Mouse (Mus musculus) hindbrain, embryonic 11.5 days (tissue): ENCODE results near the gene Mtg1. TPM values are rescaled to one million over a fixed set of nuclear protein-coding genes. Genes with fewer than 3 reads are reported as not detected.
A peak's percentile ranks its signal among the peaks of the same experiment; 100 is the strongest.

ENCODE experiments used
- ATAC-seq: fragments of 200-750 bp; cut with Nextera tagmentation; 2 replicates; pipeline ENCODE4 v1.8.0; 2017; ENCODE audit warnings: mild to moderate bottlenecking, moderate TSS enrichment, moderate library complexity; ENCODE audit not compliant: low FRiP score
- DNase-seq: peaks from one replicate; pipeline ENCODE4 v3.0.0-alpha.2; 2015; ENCODE audit warnings: low spot score
- H3K27ac ChIP-seq: fragments of 300-500 bp; sonication (generic); 2 replicates; pipeline ENCODE4 v1.5.1; 2014; ENCODE audit warnings: mild to moderate bottlenecking, low read depth, low read length
- H3K27me3 ChIP-seq: fragments of 300-500 bp; sonication (generic); 2 replicates; pipeline ENCODE4 v1.6.1; 2014; ENCODE audit warnings: mild to moderate bottlenecking, low read length, moderate library complexity, mixed read lengths; ENCODE audit not compliant: control insufficient read depth, insufficient read depth
- H3K36me3 ChIP-seq: fragments of 300-500 bp; sonication (generic); 2 replicates; pipeline ENCODE4 v1.6.1; 2014; ENCODE audit warnings: mild to moderate bottlenecking, low read length, moderate library complexity, mixed read lengths; ENCODE audit not compliant: control insufficient read depth, insufficient read depth
- H3K4me1 ChIP-seq: fragments of 300-500 bp; sonication (generic); replicated peaks from 2 replicates; pipeline ENCODE4 v1.6.1; 2014; ENCODE audit warnings: low read length, mixed read lengths; ENCODE audit not compliant: control insufficient read depth, insufficient read depth
- H3K4me2 ChIP-seq: fragments of 300-500 bp; sonication (generic); replicated peaks from 2 replicates; pipeline ENCODE4 v1.6.1; 2014; ENCODE audit warnings: mild to moderate bottlenecking, low read depth, low read length
- H3K4me3 ChIP-seq: fragments of 300-500 bp; sonication (generic); 2 replicates; pipeline ENCODE4 v1.5.1; 2014; ENCODE audit warnings: low read depth, low read length
- H3K9ac ChIP-seq: fragments of 300-500 bp; sonication (generic); 2 replicates; pipeline ENCODE4 v1.6.1; 2014; ENCODE audit warnings: low read depth, low read length
- H3K9me3 ChIP-seq: fragments of 300-500 bp; sonication (generic); 2 replicates; pipeline ENCODE4 v1.6.1; 2016; ENCODE audit warnings: low read length; ENCODE audit not compliant: control insufficient read depth
- WGBS: fragments of 180-500 bp; shearing (Covaris S2); extraction: QIAGEN DNeasy Blood & Tissue Kit; methylation state at CpG from one replicate; pipeline ENCODE4 v1.1.7; 2014; 5-methylcytosine and 5-hydroxymethylcytosine counted together
- polyA plus RNA-seq: library from polyadenylated mRNA; unstranded; fragments of >200 nt; fragmentation: Nextera tagmentation; extraction: Ambion mirVana; gene quantifications from 2 replicates; pipeline ENCODE4 v1.2.1, GENCODE M21; 2014

Mtg1 gene
- polyA plus RNA-seq, 1 experiment from 2014 or later, result 22.0 TPM

DNA sequence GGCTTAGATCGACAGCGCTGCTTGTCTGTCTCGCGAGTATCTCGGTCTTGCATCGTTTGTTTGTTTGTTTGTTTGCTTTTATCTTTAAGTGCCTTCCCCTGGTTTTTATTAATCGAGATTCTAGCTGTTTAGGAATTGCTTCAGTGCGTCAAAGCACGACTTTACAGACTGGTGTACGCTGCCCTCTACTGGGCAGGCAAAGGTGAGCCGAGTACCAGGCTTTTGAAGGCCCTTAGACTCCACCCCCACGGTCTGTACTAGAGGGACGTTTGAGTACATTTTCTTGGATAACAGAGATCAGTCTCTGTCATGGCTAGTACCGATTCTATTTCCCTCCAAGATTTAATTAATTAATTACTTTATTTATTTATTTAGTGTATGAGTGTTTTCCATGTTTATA is 4.0 kb downstream of the Mtg1 start:
- peak; percentile 79 for DNase-seq
- 10% methylated on average over 14 of the region's 14 CpGs for WGBS

DNA sequence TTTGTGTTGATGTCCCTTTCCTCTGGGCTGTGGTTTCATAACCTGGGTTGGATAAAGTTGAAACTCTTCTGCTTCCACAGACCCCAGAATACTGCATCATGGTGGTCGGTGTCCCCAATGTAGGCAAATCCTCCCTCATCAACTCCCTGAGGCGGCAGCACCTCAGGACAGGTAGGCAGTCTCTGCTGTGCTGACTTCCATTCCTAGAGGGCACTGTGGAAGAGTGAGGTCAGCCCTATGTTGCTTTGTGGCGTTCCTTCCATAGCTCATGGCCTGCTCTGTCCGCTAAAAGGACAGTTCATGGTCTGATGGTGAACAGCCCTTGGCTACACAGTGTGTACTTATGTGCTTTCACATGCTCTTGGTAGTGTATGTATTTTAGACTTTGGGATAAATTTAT is 7.2 kb downstream of the Mtg1 start:
- no peaks in the 10 kb centered on the region for H3K9me3 ChIP-seq
- no peaks in the 10 kb centered on the region for H3K27me3 ChIP-seq
- no peak overlapping the region for H3K9ac ChIP-seq
- H3K4me1 ChIP-seq, result no peaks in the 10 kb centered on the region
- DNase-seq, result no peak
- WGBS, result 81% methylated on average over 4 of the region's 4 CpGs
- no peak overlapping the region for H3K4me2 ChIP-seq
- H3K36me3 ChIP-seq, result no peaks in the 10 kb centered on the region
- H3K27ac ChIP-seq, result no peak overlapping the region
- no peak overlapping the region for H3K4me3 ChIP-seq
- ATAC-seq, result no peak

More for the DNA sequence above, 4.0 kb downstream of the Mtg1 start:
- H3K9me3 ChIP-seq, result no peaks in the 10 kb centered on the region
- no peaks in the 10 kb centered on the region for H3K36me3 ChIP-seq
- H3K27me3 ChIP-seq, result no peaks in the 10 kb centered on the region
- H3K4me2 ChIP-seq, result no peak overlapping the region
- no peak overlapping the region for H3K4me3 ChIP-seq
- no peak overlapping the region for H3K9ac ChIP-seq
- H3K4me1 ChIP-seq, result no peaks in the 10 kb centered on the region
- ATAC-seq, result no peak; the same call in 1 of the 2 replicates
- no peak overlapping the region for H3K27ac ChIP-seq

DNA sequence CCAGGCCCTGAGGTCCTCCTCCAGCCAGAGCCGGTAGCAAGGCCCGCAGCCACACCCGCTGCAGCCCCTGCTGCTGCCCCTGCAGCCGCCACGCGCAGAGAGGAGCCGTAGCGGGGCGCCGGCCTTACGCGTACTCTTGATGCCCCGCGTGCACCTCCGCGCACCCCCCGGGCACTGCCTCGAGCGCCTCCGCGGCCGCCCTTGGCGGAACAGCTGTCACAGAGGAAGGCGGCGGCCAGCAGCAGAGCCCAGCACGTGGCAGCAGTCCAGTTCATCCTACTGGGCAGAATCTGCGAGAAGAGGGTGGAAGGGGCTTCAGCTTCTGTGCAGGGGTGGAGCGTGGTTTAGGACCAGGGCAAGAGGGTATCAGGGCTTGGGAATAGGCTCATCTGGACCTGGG is 16.0 kb downstream of the Mtg1 start:
- peaks cover 15% of the 10 kb centered on the region for H3K27me3 ChIP-seq
- no peak overlapping the region for H3K27ac ChIP-seq
- H3K4me3 ChIP-seq, result peak overlapping the region; percentile 21
- ATAC-seq (0 out of 2 replicates have a peak, but pooled peaks have one; percentile 34), DNase-seq (peak; percentile 41)
- H3K4me2 ChIP-seq, result peak overlapping the region; percentile 61
- peak overlapping the region; percentile 27; the same call in 1 of the 2 replicates for H3K9ac ChIP-seq
- no peaks in the 10 kb centered on the region for H3K36me3 ChIP-seq
- H3K9me3 ChIP-seq, result no peaks in the 10 kb centered on the region
- peaks cover 5% of the 10 kb centered on the region; the same call in 1 of the 2 replicates for H3K4me1 ChIP-seq
- WGBS, result 3% methylated on average over 28 of the region's 28 CpGs

DNA sequence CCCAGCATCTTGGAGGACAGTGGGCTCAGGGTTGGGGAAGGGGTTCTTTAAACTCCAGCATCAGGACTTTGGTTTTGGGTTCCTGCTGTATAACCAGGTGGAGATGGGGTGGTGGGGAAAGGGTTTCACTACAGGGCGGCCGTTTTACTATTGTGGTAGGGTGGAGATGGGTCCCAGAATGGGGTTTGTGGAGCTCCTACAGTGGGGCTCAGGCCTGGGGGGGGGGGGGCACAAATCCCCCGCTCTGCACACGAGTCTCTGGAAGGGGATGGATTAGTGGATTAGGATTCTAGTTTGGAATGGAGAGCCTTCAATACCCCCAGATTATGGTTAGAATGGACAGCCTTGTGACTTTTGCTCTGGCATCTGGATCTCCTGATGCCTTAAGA is 16.5 kb downstream of the Mtg1 start:
- Histone ChIP-seq H3K4me3 (peak overlapping the region; percentile 27), H3K27ac (no peak overlapping the region), H3K4me2 (peak overlapping the region; percentile 61), H3K4me1 (peaks cover 5% of the 10 kb centered on the region; the same call in 1 of the 2 replicates), H3K36me3 (no peaks in the 10 kb centered on the region), H3K9ac (peak overlapping the region; percentile 56), H3K27me3 (peaks cover 15% of the 10 kb centered on the region), H3K9me3 (no peaks in the 10 kb centered on the region)
- DNase-seq, result no peak
- 11% methylated on average over 4 of the region's 4 CpGs for WGBS
- ATAC-seq, result peak; percentile 25; the same call in 1 of the 2 replicates

DNA sequence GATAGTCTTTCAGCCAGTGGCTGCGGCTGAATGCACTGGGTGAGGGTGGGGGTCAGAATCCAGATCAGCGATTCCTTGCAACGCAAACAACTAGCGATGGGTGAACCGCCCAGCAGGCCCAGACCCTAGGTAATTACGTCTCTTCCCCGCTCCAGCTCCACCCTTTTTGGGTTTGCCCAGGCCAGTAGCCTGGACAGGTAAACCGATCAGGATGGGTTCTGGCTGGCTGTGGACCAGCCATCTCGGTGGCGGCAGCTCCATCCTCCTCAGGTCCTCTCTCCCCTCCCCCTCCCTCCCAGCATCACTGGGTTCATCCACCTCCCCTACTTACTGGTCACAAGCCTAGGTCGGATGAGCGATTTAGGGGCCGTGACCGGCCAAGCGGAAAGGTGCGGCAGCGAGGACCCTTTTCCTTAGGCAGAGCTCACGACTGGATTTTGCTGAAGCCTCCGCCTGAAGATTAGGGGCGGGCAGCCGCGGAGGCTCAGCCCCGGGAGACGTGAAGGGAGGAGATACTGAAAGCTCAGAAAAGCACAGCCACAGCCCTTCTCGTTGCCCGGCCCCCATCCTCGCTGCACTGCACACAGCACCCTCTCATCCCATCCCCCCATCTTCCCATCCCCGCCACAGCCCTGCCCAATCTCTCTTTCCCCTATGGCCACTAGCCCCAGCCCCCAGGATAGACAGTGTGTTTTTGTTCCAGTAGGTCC is 17.0 kb downstream of the Mtg1 start, which contains the start of gene Sprn:
Sprn (minus strand) TSS at position 660 of the 710 bp plus-strand sequence.
- Histone ChIP-seq H3K27ac (peak within 1 kb of the TSS; percentile 42; the same call in 1 of the 2 replicates), H3K4me2 (peak within 1 kb of the TSS; percentile 61)

DNA sequence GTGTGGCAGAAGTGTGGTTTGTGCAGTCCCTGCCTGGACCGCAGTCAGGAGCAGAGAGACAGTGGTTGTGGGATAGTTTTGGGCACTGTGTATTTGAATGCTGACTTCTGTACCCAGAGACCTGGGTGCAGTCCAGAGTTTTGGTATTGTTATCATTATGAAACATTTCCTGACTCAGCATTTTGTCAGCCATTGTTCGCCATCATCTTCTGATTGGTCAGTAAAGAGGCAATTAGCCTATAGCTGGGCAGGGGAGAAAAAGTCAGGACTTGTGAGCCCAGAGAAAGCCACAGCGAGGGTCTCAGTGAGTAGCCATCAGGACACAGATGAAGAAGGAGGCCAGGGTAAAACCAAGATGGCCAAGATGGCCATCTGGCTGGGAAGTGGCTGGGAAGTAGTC is 23.0 kb downstream of the Mtg1 start:
- Histone ChIP-seq H3K9ac (no peak overlapping the region), H3K36me3 (no peaks in the 10 kb centered on the region), H3K27me3 (no peaks in the 10 kb centered on the region), H3K4me1 (no peaks in the 10 kb centered on the region), H3K27ac (no peak overlapping the region), H3K4me2 (no peak overlapping the region), H3K9me3 (no peaks in the 10 kb centered on the region), H3K4me3 (no peak overlapping the region)
- no peak for ATAC-seq
- no peak for DNase-seq
- WGBS, result 80% methylated on average over 3 of the region's 3 CpGs

More for the DNA sequence above, 17.0 kb downstream of the Mtg1 start, which contains the start of gene Sprn:
- peak; percentile 82 for ATAC-seq
- no peaks in the 10 kb centered on the region for H3K36me3 ChIP-seq
- WGBS, result 2% methylated on average over 25 of the region's 28 CpGs
- H3K9me3 ChIP-seq, result no peaks in the 10 kb centered on the region
- H3K4me1 ChIP-seq, result peaks cover 5% of the 10 kb centered on the region; the same call in 1 of the 2 replicates
- peak within 1 kb of the TSS; percentile 27 for H3K4me3 ChIP-seq
- H3K9ac ChIP-seq, result peak within 1 kb of the TSS; percentile 56
- H3K27me3 ChIP-seq, result peaks cover 15% of the 10 kb centered on the region
- DNase-seq, result peak; percentile 53

DNA sequence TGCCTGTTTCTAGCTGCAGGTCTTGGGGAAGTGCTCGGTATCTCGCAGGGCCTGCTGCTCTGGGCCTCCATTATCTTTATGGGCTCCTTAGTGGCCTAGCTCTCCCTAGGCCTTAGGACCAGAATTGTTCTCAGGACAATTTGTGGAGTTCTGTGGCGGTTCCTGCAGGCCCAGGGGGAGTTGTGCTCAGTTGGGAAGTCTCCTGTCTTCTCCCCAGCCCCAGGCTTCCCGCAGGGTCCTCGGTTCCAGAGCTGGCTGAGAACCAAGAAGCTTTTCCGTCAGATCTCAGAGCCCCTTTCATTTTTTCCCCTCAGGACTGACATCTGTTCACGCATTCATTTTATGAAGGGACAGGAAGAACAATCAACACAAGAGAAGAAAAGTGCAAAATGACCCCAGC is 27.3 kb downstream of the Mtg1 start, which contains the start of gene Olfr522:
Olfr522 (minus strand) TSS at position 101 of the 400 bp plus-strand sequence.
- no peak for ATAC-seq
- 78% methylated on average over 7 of the region's 7 CpGs for WGBS
- no peaks in the 10 kb centered on the region for H3K4me1 ChIP-seq

DNA sequence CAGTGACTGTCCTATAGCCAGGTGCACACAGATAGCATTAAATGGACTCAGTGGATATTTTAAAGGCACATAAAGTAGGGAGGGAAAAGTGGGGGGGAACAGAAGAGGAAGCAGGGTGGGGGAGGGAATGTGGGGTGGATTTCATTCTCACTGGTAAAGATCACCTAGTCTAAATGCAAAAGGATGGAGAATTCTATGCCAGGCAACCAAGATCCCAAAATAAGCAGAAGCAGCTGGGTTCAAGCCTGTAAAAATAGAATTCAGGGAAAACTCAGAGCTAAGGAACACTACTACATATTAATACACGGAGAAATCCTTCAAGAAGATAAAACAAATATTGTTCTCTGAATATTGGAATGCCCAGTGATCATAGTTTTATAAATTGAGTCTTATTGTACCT is 30.6 kb downstream of the Mtg1 start:
- no peak overlapping the region for H3K4me3 ChIP-seq
- H3K36me3 ChIP-seq, result no peaks in the 10 kb centered on the region
- no peak overlapping the region for H3K9ac ChIP-seq
- H3K27me3 ChIP-seq, result no peaks in the 10 kb centered on the region
- 69% methylated on average over 1 of the region's 1 CpGs for WGBS
- H3K4me1 ChIP-seq, result no peaks in the 10 kb centered on the region
- no peaks in the 10 kb centered on the region for H3K9me3 ChIP-seq
- H3K27ac ChIP-seq, result no peak overlapping the region
- DNase-seq (no peak), ATAC-seq (no peak)
- no peak overlapping the region for H3K4me2 ChIP-seq

More for the DNA sequence above, 27.3 kb downstream of the Mtg1 start, which contains the start of gene Olfr522:
- H3K36me3 ChIP-seq, result no peaks in the 10 kb centered on the region
- no peak within 1 kb of the TSS for H3K9ac ChIP-seq
- H3K4me2 ChIP-seq, result no peak within 1 kb of the TSS
- no peak within 1 kb of the TSS for H3K4me3 ChIP-seq
- DNase-seq, result no peak
- H3K9me3 ChIP-seq, result no peaks in the 10 kb centered on the region
- no peak within 1 kb of the TSS for H3K27ac ChIP-seq
- no peaks in the 10 kb centered on the region for H3K27me3 ChIP-seq

DNA sequence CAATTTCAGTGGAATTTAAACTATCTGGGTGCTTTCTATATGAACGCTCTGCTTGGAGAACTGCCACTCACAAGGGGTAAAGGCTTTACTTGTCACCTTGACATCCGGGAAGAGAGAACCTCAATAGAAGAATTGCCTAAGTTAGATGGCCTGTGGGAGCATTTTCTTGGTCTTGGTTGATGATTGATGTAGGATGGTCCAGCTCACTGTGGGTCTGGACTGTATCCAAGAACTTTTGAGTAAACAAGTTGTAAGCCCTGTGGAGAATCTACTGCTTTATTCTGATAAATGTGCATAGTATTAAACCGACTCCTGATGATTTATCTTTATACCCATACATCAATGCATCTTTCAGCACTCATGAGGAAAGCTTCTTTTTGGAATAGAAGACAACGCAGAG is 32.0 kb downstream of the Mtg1 start:
- DNase-seq (no peak), ATAC-seq (no peak)
- 83% methylated on average over 4 of the region's 4 CpGs for WGBS
- no peak overlapping the region for H3K4me2 ChIP-seq
- no peaks in the 10 kb centered on the region for H3K9me3 ChIP-seq
- no peak overlapping the region for H3K27ac ChIP-seq
- no peaks in the 10 kb centered on the region for H3K27me3 ChIP-seq
- H3K4me1 ChIP-seq, result no peaks in the 10 kb centered on the region
- H3K9ac ChIP-seq, result no peak overlapping the region
- no peak overlapping the region for H3K4me3 ChIP-seq
- no peaks in the 10 kb centered on the region for H3K36me3 ChIP-seq
